Mouse (Mus musculus) thymus, adult 2 months (tissue): ENCODE measurements around the gene Rrp9.

ENCODE experiments used
- CTCF ChIP-seq: fragments of 200-500 bp; IDR thresholded peaks from 2 replicates; pipeline ENCODE4 v1.5.1; 2012; ENCODE audit warnings: mild to moderate bottlenecking, control low read depth, low read length, moderate library complexity, borderline replicate concordance; ENCODE audit not compliant: control insufficient read depth, poor library complexity, insufficient read depth; ENCODE audit errors: extremely low read depth
- POLR2A ChIP-seq: fragments of 200-500 bp; IDR thresholded peaks from 2 replicates; pipeline ENCODE4 v1.6.1; 2012; ENCODE audit warnings: mild to moderate bottlenecking, low read length, control low read depth, moderate library complexity; ENCODE audit not compliant: control insufficient read depth, poor library complexity, insufficient read depth; ENCODE audit errors: extremely low read depth

- TF ChIP-seq POLR2A, result no peak
- no peak for TF ChIP-seq CTCF
These were observed 39.2 kb upstream of the Rrp9 start for GRCm38 (mm10) chr9:106436566-106436965.
